Mouse (Mus musculus) thymus, postnatal 4 days (tissue): ENCODE results near the gene Oxct2a.
"Not testable (repeated sequence)": the region's sequence is repeated elsewhere in the genome, so short reads cannot be mapped to it uniquely, and the experiment has no call there.

ENCODE experiments used
- DNase-seq: peaks from one replicate; pipeline ENCODE4 v3.0.0; 2021

Oxct2a gene

GRCm38 (mm10) chr4:123323534-123323933 lies at the start of gene Oxct2a:
Gene Oxct2a (minus strand): TSS chr4:123323634.
- DNase-seq: no peak

- DNase-seq: no peak
These were observed 40.1 kb upstream of the Oxct2a start for GRCm38 (mm10) chr4:123363555-123363954.

DNA sequence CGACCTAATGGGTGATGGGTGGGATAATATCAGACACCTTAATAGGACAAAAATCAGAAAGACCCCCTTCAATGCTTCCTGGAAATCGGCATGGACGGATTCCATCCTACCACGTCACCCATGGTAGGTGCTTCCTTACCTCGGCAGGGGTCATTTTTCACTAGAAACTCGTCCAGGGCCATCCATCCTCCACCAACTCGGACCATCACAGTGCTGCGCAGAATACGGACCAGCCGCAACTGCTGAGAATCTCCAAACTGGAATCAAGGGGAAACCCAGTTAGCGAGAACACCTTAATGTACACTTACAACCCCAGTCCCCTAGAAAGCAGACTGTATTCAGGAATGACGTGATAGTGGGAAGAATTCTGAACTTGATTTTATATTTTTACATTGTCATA lies 37.3 kb upstream of the Oxct2a start:
- no peak for DNase-seq

GRCm38 (mm10) chr4:123358613-123359012 lies 35.2 kb upstream of the Oxct2a start:
- no peak for DNase-seq

DNA sequence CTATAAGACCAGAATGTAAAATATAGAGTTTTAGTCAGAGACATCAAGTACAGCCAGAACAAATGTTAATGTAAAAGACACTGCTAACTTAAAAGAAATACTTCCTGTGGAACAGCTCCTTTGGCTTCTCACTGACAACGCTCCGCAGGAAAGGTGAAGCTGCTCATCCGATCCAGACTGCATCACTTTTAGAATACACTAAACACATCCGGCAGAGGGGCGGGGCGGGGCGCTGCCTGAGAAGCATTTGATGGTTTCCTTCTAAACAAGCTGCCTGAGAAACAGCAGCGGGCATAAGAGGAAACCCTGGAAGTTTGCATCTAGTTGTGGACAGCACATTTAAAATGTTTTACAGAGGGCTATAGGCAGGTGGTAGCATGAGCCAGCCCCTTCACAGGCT lies 32.5 kb upstream of the Oxct2a start:
- DNase-seq: no peak

- DNase-seq: no peak
These were observed 29.9 kb upstream of the Oxct2a start for GRCm38 (mm10) chr4:123353271-123353877.

DNA sequence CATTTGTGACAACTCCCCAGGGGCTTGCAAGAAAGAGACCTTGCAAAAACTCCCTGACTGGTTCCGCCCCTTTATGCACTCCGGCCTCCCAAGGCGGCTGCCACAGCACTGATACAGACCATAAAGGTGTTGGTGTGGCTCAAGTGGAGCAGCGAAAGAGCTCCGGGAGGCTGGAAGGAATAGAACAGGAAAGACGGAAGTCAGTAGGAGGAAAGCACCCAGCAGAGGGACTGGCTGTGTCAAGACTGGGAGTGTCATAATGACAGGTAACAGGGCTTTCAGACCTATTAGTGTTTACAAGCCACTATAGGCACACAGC lies 20.0 kb upstream of the Oxct2a start:
- no peak for DNase-seq

- DNase-seq: peak; percentile 78
These were observed 19.4 kb upstream of the Oxct2a start, which contains the start of gene Bmp8a for GRCm38 (mm10) chr4:123342642-123343470. Gene Bmp8a (minus strand): TSS chr4:123343252.

- no peak for DNase-seq
These were observed 18.7 kb upstream of the Oxct2a start for GRCm38 (mm10) chr4:123342091-123342641.

DNA sequence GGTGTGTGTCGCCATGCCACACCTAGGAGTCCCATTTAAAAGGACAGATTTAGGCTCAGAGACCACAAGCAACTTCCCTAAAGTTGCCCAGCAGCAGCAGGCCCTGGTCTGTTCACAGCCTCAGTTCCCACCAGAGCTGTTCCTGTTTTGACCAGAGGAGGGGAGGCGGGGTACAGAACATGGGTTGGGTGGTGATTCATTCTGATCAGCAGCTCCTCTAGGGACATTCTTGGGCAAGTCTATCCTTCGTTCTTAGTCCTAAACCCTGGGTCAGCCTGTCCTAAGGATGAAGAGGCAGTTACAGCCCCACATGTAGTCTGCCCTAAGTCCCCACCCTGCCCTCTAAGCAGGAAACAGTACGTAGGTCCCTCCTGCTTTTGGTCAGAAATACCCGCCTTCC lies 16.8 kb upstream of the Oxct2a start:
- no peak for DNase-seq

DNA sequence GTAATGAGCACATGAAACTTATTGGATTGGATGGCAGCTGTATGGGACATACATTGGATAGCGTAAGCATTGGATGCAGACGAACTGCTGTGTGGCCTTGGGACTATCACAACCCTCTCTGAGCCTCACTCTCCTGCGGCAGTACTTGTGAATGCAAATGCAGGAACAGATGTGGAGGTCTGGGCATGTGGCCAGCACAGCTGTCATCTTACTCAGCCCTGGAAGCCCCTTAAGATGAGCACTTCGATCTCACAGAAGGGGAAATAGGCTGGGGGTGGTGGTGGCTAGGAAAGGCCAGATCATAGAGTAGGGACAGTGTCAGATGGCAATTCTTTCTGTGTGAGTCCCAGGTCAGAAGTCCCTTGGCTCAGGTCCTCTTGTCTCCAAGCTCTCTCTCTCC lies 14.3 kb upstream of the Oxct2a start:
- DNase-seq: no peak

DNA sequence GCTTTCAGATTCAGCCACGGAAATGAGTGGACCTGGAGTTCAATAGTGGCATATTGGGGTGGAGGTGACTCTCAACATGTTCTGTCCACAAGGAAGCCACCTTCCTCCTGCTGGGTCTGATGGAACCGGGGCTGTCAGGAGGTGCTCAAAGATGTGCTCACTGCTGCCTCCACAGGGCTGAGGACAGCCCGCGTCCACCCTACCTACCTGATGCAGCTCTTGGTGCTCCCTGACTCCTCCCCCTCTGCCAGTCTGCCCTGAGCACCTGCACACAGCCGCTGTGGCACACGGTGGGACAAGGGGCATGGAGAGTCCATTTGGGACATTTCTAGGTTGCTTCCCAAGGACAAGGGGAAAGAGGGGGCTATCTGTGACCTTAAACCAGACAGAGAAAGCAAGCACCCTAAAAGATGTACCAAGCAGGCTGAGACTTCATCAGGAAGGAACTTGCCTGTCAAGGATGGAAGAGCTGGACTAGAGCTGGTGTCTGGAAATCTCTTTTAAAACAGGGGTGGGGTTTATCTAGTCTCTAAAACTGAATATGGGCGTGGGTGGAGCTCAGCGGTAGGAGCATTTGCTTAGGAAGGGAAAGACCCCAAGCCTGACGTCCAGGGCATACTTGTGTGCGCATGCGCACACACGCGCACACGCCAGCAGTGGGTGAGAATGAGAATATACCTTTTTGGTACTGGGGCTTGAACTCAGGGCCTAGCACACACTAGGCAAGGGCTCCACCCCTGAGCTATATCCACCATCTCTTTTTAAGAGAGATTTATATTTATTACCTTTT lies 12.6 kb upstream of the Oxct2a start:
- no peak for DNase-seq

- DNase-seq: not testable (repeated sequence)
These were observed 11.8 kb upstream of the Oxct2a start for GRCm38 (mm10) chr4:123335244-123335643.

DNA sequence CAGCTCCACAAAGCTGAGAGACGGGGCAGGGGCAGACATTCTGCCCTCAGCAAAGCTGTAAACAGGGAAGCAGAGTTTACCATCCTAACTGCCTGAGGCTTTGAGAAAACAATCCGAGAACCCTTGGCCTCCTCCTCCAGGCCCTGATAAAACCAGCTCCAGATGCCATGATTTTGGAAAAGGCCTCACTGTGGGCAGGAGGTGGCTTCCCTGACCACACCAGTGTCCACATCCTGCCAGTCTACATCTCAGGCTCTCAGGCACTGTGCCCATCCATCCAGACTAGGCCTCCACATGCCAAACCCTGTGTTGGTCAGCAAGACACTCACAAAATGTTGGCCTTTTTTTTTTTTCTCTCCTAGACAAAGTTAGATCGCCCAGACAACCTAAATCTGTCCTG lies 10.7 kb upstream of the Oxct2a start:
- no peak for DNase-seq

- DNase-seq: no peak
These were observed 9.7 kb upstream of the Oxct2a start for GRCm38 (mm10) chr4:123333151-123333550.

- DNase-seq: not testable (repeated sequence)
These were observed 8.5 kb upstream of the Oxct2a start for GRCm38 (mm10) chr4:123331961-123332360.

GRCm38 (mm10) chr4:123331326-123331725 lies 7.9 kb upstream of the Oxct2a start:
- DNase-seq: no peak

GRCm38 (mm10) chr4:123328946-123329345 lies 5.5 kb upstream of the Oxct2a start:
- DNase-seq: no peak

- DNase-seq: no peak
These were observed 4.2 kb upstream of the Oxct2a start for GRCm38 (mm10) chr4:123327630-123328029.

GRCm38 (mm10) chr4:123326087-123326486 lies 2.7 kb upstream of the Oxct2a start:
- DNase-seq: no peak

DNA sequence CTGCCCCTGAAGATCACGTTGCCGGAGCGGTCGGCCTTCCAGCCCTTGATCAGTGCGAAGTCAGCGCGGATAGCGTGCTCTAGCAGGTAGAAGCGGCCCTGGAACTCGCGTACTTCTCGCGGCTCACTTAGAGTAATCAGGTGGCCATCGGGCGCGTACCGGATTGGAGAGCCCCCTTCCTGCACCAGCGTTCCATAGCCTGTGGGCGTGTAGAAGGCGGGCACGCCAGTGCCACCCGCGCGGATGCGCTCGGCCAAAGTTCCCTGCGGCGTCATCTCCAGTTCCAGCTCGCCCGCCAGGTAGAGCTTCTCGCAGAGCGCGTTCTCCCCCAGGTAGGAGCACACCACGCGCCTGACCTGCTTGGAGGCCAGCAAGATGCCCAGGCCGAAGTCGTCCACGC lies 524 bp downstream of the Oxct2a start:
- not testable (repeated sequence) for DNase-seq

DNA sequence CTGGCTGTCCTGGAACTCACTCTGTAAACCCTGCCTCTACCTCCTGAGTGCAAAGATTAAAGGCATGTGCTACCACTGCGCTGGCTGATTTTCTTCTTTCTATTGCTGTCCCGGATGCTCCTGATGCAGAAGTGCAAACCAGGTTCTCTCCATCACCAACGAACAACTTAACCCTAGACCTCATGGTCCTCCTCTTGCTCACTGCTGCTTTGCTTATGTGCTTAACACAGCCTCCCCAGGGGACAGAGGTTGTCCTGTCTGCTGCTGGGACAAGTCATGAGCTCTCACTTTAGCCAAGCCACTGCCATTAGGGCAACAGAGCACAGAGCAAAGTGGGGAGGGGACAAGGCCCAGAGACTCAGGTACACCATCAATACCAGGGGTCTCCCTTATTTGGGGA lies 8.9 kb downstream of the Oxct2a start:
- DNase-seq: no peak

- no peak for DNase-seq
These were observed 10.4 kb downstream of the Oxct2a start for GRCm38 (mm10) chr4:123313010-123313409.
